Mouse (Mus musculus): ENCODE measurements around the gene Gm44973. TPM values are rescaled to one million over a fixed set of nuclear protein-coding genes. Genes with fewer than 3 reads are reported as not detected.

Gm44973 gene
- polyA plus RNA-seq, 1 experiment = not detected

DNA sequence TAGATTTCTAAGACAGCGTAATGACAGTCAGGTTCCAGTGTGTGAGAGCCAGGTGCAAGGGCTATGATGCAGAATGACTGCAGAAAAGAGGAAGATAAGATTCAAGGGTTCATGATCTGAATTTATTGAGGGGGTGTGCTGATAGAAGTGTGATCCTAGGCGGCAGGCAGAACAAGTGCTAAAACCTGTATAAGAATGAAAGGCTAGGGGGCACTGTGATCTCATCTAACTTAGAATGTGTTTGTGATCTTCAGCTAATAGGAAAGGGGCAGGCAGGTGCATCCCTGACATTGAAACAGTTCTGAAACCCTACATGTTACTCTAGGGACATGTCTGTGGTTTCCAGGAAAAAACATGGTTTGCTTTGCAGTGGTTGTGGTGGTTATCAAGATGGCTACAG lies 30.8 kb downstream of the Gm44973 start:
- peaks cover 6% of the 10 kb centered on the region for H3K4me1 ChIP-seq (ENCODE audit: control insufficient read depth, insufficient read depth, low read length)
- no peak overlapping the region for H3K4me3 ChIP-seq (ENCODE audit: insufficient read depth, low read length)
- TF ChIP-seq POLR2A (IDR thresholded peaks at IDR 0.05; ENCODE audit: borderline replicate concordance, low read depth, low read length) (no peak), CTCF (IDR thresholded peaks at IDR 0.05; ENCODE audit: low read depth, low read length) (no peak)
- no peak overlapping the region for H3K27ac ChIP-seq (ENCODE audit: insufficient read depth, low read depth, low read length)

DNA sequence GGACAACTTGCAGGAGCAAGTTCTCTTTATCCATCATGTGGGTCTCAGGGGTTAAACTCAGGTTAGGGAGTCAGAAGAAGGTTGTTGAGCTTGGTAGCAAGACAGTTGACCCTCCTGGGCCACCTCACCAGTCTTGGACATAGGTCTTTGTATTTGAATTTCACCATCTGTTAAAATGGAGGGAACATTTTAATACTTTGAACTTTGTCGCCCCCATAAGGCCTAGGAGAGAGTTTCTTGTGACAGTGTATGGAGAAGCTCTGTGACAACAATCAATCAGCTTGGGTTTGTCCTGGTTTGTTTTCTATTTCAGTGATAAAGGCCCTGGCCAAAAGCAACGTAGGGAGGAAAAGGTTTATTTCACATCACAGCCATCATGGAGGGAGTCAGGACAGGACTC lies 32.0 kb downstream of the Gm44973 start:
- no peak for TF ChIP-seq CTCF (IDR thresholded peaks at IDR 0.05; ENCODE audit: low read depth, low read length)
- peaks cover 6% of the 10 kb centered on the region for H3K4me1 ChIP-seq (ENCODE audit: control insufficient read depth, insufficient read depth, low read length)
- H3K4me3 ChIP-seq (ENCODE audit: insufficient read depth, low read length) = no peak overlapping the region
- H3K27ac ChIP-seq (ENCODE audit: insufficient read depth, low read depth, low read length) = no peak overlapping the region

DNA sequence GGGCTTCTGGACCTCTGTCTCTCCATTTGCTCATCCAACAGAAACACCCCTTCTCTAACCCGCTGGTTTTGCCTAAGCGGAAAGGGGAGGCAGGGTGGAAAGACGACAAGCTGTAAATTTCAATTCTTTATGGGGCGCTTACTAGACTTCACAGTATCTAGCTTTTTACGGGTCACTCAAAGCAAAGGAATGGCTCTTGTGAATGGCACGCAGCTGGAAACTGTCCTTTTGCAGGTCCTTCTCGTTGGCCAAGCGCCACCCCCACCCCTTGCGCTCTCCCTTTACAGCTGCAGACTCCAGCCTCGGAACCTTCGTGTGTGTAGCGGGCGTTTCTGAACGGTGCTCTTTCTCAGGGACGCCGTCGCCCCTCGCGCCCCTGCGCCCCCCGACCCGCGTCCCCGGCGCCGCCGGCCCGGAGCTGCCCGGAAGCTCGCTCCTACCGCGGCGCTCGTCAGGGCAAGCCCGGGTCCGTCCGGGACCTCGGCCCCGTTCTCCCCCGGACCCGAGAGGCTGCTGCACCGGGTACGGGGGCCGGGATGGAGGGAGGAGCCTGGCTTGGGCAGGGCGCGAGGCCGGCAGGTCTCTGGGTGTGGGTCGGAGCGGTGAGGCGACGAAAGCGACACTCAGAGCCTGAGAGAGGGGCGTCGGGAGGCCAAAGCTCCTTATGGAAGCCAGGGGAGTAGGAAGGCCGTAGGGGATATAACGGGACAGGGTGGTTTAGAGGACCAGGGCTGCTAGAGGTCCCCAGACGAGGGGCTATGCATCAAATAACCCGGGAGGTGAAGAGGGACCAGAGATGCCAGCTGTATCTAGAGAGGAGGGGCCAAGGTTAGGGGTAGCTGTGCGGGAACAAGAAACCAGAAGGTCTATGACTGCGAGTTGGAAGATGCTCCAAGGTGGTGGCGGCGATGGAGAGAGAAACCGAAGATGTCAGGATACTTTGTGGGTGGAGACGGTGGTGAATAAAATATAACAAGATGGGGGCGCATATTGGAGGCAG lies 36.2 kb downstream of the Gm44973 start, which contains the start of gene Zfp580:
TSS of gene Zfp580 (plus strand) at position 346 of the 1,000 bp plus-strand sequence.
- Histone ChIP-seq H3K4me1 (ENCODE audit: control insufficient read depth, insufficient read depth, low read length) (peaks cover 12% of the 10 kb centered on the region), H3K27ac (ENCODE audit: insufficient read depth, low read depth, low read length) (peak within 1 kb of the TSS; percentile 1; the same call in 1 of the 2 replicates), H3K4me3 (ENCODE audit: insufficient read depth, low read length) (peak within 1 kb of the TSS; percentile 69)
- TF ChIP-seq POLR2A (IDR thresholded peaks at IDR 0.05; ENCODE audit: borderline replicate concordance, low read depth, low read length) (no peak), CTCF (IDR thresholded peaks at IDR 0.05; ENCODE audit: low read depth, low read length) (no peak)

DNA sequence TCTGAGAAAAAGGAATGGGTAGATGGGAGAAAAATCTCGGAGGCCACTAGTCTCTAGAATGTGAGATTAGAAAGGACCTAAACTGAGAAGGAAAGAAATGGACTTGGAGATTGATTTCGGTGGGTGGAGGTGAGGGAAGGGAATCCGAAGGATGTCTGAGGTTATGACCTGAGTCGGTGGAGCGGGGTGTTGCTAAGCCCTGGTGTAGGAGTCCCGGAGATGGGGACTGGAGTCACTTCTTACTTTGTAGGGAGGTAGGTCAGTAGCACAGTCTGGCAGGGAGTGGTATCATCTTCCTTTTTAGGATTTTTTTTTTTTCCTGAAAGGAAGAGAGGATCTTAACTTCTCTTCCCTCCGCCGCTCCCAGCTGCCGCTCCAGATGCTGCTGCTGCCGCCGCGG lies 37.1 kb downstream of the Gm44973 start:
- H3K4me3 ChIP-seq (ENCODE audit: insufficient read depth, low read length) = peak overlapping the region; percentile 69
- peaks cover 18% of the 10 kb centered on the region for H3K4me1 ChIP-seq (ENCODE audit: control insufficient read depth, insufficient read depth, low read length)
- H3K27ac ChIP-seq (ENCODE audit: insufficient read depth, low read depth, low read length) = no peak overlapping the region
- TF ChIP-seq CTCF (IDR thresholded peaks at IDR 0.05; ENCODE audit: low read depth, low read length) (no peak), POLR2A (IDR thresholded peaks at IDR 0.05; ENCODE audit: borderline replicate concordance, low read depth, low read length) (no peak)

DNA sequence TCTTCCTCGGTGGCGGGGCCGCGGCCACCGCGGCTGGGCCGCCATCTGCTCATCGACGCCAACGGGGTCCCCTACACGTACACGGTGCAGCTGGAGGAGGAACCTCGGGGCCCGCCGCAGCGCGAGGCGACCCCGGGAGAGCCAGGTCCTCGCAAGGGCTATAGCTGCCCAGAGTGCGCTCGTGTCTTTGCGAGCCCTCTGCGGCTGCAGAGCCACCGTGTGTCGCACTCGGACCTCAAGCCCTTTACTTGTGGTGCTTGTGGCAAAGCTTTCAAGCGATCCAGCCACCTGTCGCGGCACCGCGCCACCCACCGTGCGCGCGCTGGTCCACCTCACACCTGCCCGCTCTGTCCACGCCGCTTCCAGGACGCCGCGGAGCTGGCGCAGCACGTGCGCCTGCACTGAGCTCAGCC lies 37.6 kb downstream of the Gm44973 start:
- H3K4me1 ChIP-seq (ENCODE audit: control insufficient read depth, insufficient read depth, low read length) = peaks cover 23% of the 10 kb centered on the region
- no peak overlapping the region for H3K27ac ChIP-seq (ENCODE audit: insufficient read depth, low read depth, low read length)
- TF ChIP-seq CTCF (IDR thresholded peaks at IDR 0.05; ENCODE audit: low read depth, low read length) (no peak), POLR2A (IDR thresholded peaks at IDR 0.05; ENCODE audit: borderline replicate concordance, low read depth, low read length) (no peak)
- peak overlapping the region; percentile 69 for H3K4me3 ChIP-seq (ENCODE audit: insufficient read depth, low read length)

DNA sequence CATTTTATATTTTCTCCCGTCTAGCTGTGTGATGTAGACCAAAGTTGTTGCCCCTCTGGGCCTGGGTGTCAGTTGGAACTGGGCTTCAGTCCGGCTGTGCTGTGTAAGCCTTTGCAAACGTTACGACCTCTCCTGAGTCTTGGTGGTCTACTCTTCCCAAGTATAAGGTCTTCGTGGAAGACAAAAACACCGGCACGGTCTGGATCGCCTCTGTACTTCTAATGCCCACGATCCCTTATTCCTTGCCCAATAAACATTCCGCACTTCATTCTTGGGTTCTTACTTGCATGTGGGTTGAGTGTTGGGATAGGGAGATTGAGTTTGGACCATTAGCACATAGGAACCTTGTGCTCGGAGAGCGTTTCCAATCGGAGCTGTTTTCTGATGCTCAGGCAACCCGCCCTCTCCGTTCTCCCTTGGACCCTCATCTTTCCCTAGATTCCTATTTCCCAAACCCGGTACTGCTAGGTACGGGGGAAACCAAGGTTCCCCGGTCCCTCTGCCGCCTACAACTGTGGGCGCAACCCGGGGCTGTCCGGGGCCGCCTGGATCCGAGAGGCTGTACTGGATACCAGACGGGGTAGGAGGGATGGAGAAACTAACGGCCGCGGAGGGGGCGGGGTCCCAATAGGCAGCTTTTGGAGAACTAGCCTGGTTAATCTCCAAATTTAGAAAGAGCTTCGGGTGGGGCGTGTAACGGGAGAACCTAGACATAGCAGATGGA lies 38.3 kb downstream of the Gm44973 start:
- no peak overlapping the region for H3K27ac ChIP-seq (ENCODE audit: insufficient read depth, low read depth, low read length)
- peak overlapping the region; percentile 69 for H3K4me3 ChIP-seq (ENCODE audit: insufficient read depth, low read length)
- no peak for TF ChIP-seq POLR2A (IDR thresholded peaks at IDR 0.05; ENCODE audit: borderline replicate concordance, low read depth, low read length)
- TF ChIP-seq CTCF (IDR thresholded peaks at IDR 0.05; ENCODE audit: low read depth, low read length) = no peak
- H3K4me1 ChIP-seq (ENCODE audit: control insufficient read depth, insufficient read depth, low read length) = peaks cover 29% of the 10 kb centered on the region

DNA sequence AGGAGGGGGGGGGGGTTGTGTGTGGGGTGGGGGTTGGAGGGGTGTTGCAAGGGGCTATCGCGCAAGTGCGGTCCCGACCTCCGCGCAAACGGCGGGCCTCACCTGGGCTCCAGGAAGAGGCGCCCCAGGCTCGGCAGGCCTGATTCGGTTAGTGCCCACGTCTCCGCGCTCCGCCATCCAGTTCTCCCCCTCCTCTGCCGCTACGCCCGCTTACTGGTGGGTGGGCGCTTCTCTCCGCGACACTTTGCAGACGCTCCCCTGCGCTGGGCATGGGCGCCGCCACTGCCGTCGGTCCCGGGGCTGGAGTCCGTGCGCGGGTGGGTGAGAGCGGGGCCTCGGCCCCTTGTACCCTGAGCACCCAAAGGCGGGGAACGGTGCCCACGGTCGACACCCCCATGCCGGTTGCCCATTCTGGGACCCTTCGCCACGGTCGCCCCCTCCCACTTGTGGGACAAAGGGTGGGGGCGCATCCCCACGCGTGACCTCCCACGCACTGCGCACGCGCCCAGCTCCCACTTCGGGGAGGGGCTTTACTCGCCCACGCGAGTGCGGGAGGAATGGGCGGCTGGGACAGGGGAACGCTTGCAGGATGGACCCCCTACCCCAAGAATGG lies 41.5 kb downstream of the Gm44973 start:
- H3K27ac ChIP-seq (ENCODE audit: insufficient read depth, low read depth, low read length) = no peak overlapping the region
- H3K4me1 ChIP-seq (ENCODE audit: control insufficient read depth, insufficient read depth, low read length) = peaks cover 38% of the 10 kb centered on the region
- no peak overlapping the region; the same call in 1 of the 2 replicates for H3K4me3 ChIP-seq (ENCODE audit: insufficient read depth, low read length)
- no peak for TF ChIP-seq CTCF (IDR thresholded peaks at IDR 0.05; ENCODE audit: low read depth, low read length)
- no peak for TF ChIP-seq POLR2A (IDR thresholded peaks at IDR 0.05; ENCODE audit: borderline replicate concordance, low read depth, low read length)

DNA sequence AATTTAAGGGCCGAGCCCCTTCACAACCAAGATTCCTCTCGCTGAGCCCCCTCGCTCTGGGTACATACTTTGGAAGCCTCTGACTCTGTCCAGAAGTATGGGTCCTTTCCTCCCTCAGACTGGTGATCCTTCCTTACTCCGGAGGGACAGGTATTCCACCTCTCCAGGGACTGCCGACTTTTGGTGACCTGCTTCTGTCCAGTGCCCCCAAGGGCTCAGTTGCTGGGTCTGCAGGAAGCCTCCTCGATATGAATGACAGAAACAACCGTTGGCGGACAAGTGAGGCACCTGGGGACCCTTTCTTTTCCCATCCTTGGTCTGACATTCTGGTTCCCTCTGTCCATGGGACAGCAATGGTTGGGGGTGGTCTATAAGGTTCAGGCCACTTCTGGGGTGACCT lies 42.1 kb downstream of the Gm44973 start:
- H3K4me3 ChIP-seq (ENCODE audit: insufficient read depth, low read length) = no peak overlapping the region
- peak overlapping the region; percentile 91 for H3K27ac ChIP-seq (ENCODE audit: insufficient read depth, low read depth, low read length)
- H3K4me1 ChIP-seq (ENCODE audit: control insufficient read depth, insufficient read depth, low read length) = peaks cover 38% of the 10 kb centered on the region
- TF ChIP-seq CTCF (IDR thresholded peaks at IDR 0.05; ENCODE audit: low read depth, low read length) (no peak), POLR2A (IDR thresholded peaks at IDR 0.05; ENCODE audit: borderline replicate concordance, low read depth, low read length) (no peak)

DNA sequence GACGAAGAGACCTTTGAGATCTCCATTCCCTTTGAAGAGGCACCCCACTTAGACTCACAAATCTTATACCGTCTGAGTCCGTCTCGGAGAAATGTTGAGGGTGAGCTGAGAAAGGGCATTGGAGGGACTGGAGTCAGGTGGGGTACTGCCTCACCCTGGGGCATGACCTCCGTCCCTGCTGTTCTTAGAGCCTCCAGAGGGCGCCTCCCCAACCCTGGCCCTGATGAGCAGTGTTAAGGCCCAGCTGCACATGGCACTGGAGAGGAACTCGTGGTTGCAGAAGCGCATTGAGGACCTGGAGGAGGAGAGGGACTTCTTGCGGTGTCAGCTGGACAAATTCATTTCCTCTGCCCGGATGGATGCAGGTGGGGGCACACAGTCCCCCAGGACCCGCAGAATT lies 42.5 kb downstream of the Gm44973 start:
- H3K4me1 ChIP-seq (ENCODE audit: control insufficient read depth, insufficient read depth, low read length) = peaks cover 38% of the 10 kb centered on the region
- TF ChIP-seq POLR2A (IDR thresholded peaks at IDR 0.05; ENCODE audit: borderline replicate concordance, low read depth, low read length) (no peak), CTCF (IDR thresholded peaks at IDR 0.05; ENCODE audit: low read depth, low read length) (peak; percentile 8; the same call in 1 of the 2 replicates)
- H3K4me3 ChIP-seq (ENCODE audit: insufficient read depth, low read length) = no peak overlapping the region
- peak overlapping the region; percentile 91 for H3K27ac ChIP-seq (ENCODE audit: insufficient read depth, low read depth, low read length)
